Mouse (Mus musculus) cerebellum, adult (tissue): ENCODE results near the gene Gm8271.
"Not testable (repeated sequence)": the region's sequence is repeated elsewhere in the genome, so short reads cannot be mapped to it uniquely, and the experiment has no call there.

ENCODE experiments used
- ATAC-seq: cut with Nextera tagmentation; 2 replicates; pipeline ENCODE4 v1.9.2; 2017; ENCODE audit warnings: mild to moderate bottlenecking, moderate library complexity, mixed read lengths; ENCODE audit not compliant: insufficient number of reproducible peaks, low FRiP score, low TSS enrichment

Gm8271 gene

DNA sequence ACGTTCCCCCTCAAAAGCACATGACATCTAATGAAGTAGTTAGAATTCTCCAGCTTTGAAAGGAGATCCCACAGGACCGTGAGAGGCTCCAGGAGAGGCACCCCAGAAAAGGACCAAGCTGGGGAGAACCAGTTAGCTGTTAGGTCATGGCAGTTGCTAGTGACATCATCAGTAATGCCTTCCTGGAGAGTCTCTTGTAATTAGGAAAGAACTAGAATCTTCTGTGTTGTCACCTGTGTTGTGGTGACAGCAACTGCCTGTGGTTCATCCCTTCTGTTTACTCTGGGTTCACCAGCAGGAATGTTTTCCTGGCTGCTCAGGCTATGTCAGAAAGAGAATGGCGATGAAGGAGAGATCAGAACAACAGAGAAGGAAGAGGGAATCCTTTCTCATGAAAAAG is at the start of gene Gm8271:
Gene Gm8271, plus strand, starts transcription at position 301 of the 400 bp plus-strand sequence.
- not testable (repeated sequence) for ATAC-seq

DNA sequence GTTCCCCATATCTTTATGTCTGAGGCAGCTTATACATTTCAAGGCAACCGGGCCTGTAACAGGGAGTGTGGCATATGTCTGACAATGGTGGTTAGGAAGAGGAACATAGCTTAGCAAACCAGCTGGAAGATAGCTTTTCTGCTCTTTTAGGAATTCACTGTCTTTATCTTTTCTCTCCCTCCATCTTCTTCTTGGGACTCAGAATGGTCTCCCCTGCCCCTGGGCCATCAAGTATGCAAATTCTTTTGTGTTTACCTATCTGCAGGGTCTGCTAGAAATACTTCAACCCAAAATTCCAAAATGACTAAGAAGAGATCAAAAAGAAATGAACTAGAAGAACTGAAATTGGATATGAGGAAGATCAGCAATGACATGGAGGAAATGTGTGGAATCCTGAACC is 21.4 kb upstream of the Gm8271 start, which contains the start of gene Gm3317:
Gene Gm3317, plus strand, starts transcription at position 301 of the 400 bp plus-strand sequence.
- not testable (repeated sequence) for ATAC-seq
